Mouse (Mus musculus) liver, postnatal 0 days (tissue): ENCODE measurements around the gene Ptdss2. TPM values are rescaled to one million over a fixed set of nuclear protein-coding genes. Genes with fewer than 3 reads are reported as not detected.
A peak's percentile ranks its signal among the peaks of the same experiment; 100 is the strongest.

ENCODE experiments used
- ATAC-seq: fragments of 200-750 bp; cut with Nextera tagmentation; 2 replicates; pipeline ENCODE4 v1.8.0; 2017; ENCODE audit warnings: mild to moderate bottlenecking, moderate library complexity
- DNase-seq: peaks from one replicate; pipeline ENCODE4 v3.0.0-alpha.2; 2016
- H3K27ac ChIP-seq: fragments of 300-500 bp; sonication (generic); 2 replicates; pipeline ENCODE4 v1.5.1; 2014; ENCODE audit warnings: antibody characterized with exemption, moderate library complexity, mild to moderate bottlenecking, low read depth
- H3K27me3 ChIP-seq: fragments of 300-500 bp; sonication (generic); 2 replicates; pipeline ENCODE4 v1.6.1; 2014; ENCODE audit warnings: low read length, control low read depth, mixed read lengths; ENCODE audit not compliant: insufficient read depth
- H3K36me3 ChIP-seq: fragments of 300-500 bp; sonication (generic); replicated peaks from 2 replicates; pipeline ENCODE4 v1.6.1; 2014; ENCODE audit warnings: mild to moderate bottlenecking, control low read depth, low read length, moderate library complexity, mixed read lengths; ENCODE audit not compliant: insufficient read depth
- H3K4me1 ChIP-seq: fragments of 300-500 bp; sonication (generic); 2 replicates; pipeline ENCODE4 v1.6.1; 2014; ENCODE audit warnings: antibody characterized with exemption, mild to moderate bottlenecking, control low read depth; ENCODE audit not compliant: insufficient read depth
- H3K4me2 ChIP-seq: fragments of 300-500 bp; sonication (generic); 2 replicates; pipeline ENCODE4 v1.6.1; 2014; ENCODE audit warnings: low read depth, mild to moderate bottlenecking, low read length, moderate library complexity, mixed read lengths
- H3K4me3 ChIP-seq: fragments of 300-500 bp; sonication (generic); 2 replicates; pipeline ENCODE4 v1.5.1; 2014; ENCODE audit warnings: low read depth, low read length
- H3K9ac ChIP-seq: fragments of 300-500 bp; sonication (generic); replicated peaks from 2 replicates; pipeline ENCODE4 v1.6.1; 2014; ENCODE audit warnings: mild to moderate bottlenecking, moderate library complexity
- H3K9me3 ChIP-seq: fragments of 300-500 bp; sonication (generic); 2 replicates; pipeline ENCODE4 v1.6.1; 2016; ENCODE audit warnings: mild to moderate bottlenecking, control low read depth, low read length, mixed read lengths
- CTCF ChIP-seq: sonication (generic); IDR thresholded peaks from 2 replicates; pipeline ENCODE4 v1.5.1; 2016; ENCODE audit warnings: antibody characterized with exemption, low read depth
- EP300 ChIP-seq: IDR thresholded peaks from 2 replicates; pipeline ENCODE4 v1.6.1; 2016; ENCODE audit warnings: antibody characterized with exemption, low read depth, mild to moderate bottlenecking
- WGBS: fragments of 180-500 bp; shearing (Covaris S2); extraction: QIAGEN DNeasy Blood & Tissue Kit; methylation state at CpG from one replicate; pipeline ENCODE4 v1.1.7; 2014; ENCODE audit not compliant: insufficient replicate concordance; 5-methylcytosine and 5-hydroxymethylcytosine counted together
- polyA plus RNA-seq: library from polyadenylated mRNA; unstranded; fragments of >200 nt; fragmentation: Nextera tagmentation; extraction: Ambion mirVana; gene quantifications from 2 replicates; pipeline ENCODE4 v1.2.1, GENCODE M21; 2015

The Ptdss2 gene
- 57.9 and 71.0 TPM in 2 replicates for polyA plus RNA-seq

DNA sequence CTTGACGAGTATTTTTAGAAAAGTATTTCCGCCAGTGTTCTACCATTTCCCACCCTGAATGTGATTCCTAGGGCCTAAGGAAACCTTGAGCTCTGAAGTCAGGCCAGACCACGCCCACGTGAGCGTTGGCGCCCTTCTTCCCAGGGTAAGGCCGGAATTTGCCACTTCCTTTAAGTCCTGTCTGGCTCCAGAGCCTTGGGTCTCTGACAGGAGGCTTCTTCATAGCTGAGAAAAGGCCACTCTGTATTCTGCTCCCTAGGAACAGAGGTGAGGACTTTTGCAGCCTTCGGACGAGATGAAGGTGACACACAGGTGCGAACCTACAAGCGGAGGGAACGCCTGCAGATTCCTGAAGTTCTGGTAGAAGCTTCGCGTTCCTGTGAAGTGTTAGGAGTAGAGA, at the start of gene Ptdss2:
Ptdss2 (plus strand) TSS at position 138 of the 400 bp plus-strand sequence.
- Histone ChIP-seq H3K9me3 (no peaks in the 10 kb centered on the region), H3K36me3 (no peaks in the 10 kb centered on the region), H3K27me3 (no peaks in the 10 kb centered on the region), H3K4me1 (peaks cover 30% of the 10 kb centered on the region), H3K9ac (peak within 1 kb of the TSS; percentile 79), H3K4me2 (peak within 1 kb of the TSS; percentile 94), H3K27ac (peak within 1 kb of the TSS; percentile 92), H3K4me3 (peak within 1 kb of the TSS; percentile 79)
- TF ChIP-seq CTCF, result no peak
- DNase-seq, result no peak
- no peak for ATAC-seq
- 37% methylated on average over 14 of the region's 14 CpGs for WGBS

DNA sequence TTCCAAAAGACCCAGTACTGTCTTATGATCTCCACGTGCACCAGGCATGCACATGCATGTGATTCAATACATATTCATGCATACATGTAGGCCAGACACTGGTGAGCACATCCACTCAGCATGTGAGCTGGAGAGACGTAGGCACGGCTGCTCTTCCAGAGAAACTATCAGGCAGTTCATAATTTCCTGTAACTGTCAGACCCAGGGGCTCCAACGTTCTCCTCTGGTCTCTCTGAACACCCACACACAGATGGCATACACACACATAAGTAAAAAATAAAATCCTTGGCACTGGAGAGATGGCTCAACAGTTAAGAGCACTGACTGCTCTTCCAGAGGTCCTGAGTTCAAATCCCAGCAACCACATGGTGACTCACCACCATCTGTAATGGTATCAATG, 48.4 kb upstream of the Ptdss2 start:
- TF ChIP-seq CTCF (no peak), EP300 (no peak)
- H3K27me3 ChIP-seq, result peaks cover 26% of the 10 kb centered on the region
- WGBS, result 56% methylated on average over 4 of the region's 4 CpGs
- no peak overlapping the region for H3K4me3 ChIP-seq
- H3K36me3 ChIP-seq, result no peaks in the 10 kb centered on the region
- no peaks in the 10 kb centered on the region for H3K9me3 ChIP-seq
- no peak for ATAC-seq
- H3K4me2 ChIP-seq, result no peak overlapping the region
- peaks cover 4% of the 10 kb centered on the region; the same call in 1 of the 2 replicates for H3K4me1 ChIP-seq
- H3K27ac ChIP-seq, result no peak overlapping the region
- H3K9ac ChIP-seq, result no peak overlapping the region
- no peak for DNase-seq

DNA sequence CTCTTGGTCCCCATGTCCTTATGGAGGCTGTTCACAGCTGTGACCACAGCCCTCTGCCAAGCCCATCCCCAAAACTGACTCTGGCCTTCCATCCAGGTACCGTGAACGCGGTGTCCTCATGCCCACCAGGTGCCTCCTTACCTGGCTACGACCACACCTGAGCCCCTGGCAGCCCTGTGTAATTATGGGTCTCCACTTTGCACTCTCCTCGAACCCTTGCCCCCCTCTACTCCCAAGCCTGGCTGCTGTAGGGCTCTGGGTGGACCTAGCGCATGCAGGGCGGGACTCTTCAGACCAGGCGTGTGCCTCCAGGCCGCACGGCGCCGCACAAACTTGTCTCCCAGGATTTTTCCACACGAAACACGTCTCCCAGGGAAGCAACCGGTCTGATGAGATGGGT, 44.3 kb upstream of the Ptdss2 start, which contains the start of gene Pkp3:
Pkp3 (plus strand) TSS at position 378 of the 400 bp plus-strand sequence.
- Histone ChIP-seq H3K4me1 (no peaks in the 10 kb centered on the region), H3K4me2 (no peak within 1 kb of the TSS), H3K27ac (no peak within 1 kb of the TSS), H3K36me3 (no peaks in the 10 kb centered on the region), H3K4me3 (no peak within 1 kb of the TSS), H3K9me3 (no peaks in the 10 kb centered on the region), H3K27me3 (0 out of 2 replicates have a peak, but pooled peaks cover 7% of the 10 kb centered on the region), H3K9ac (no peak within 1 kb of the TSS)
- ATAC-seq (no peak), DNase-seq (no peak)
- TF ChIP-seq EP300 (no peak), CTCF (no peak)
- WGBS, result 86% methylated on average over 15 of the region's 15 CpGs

DNA sequence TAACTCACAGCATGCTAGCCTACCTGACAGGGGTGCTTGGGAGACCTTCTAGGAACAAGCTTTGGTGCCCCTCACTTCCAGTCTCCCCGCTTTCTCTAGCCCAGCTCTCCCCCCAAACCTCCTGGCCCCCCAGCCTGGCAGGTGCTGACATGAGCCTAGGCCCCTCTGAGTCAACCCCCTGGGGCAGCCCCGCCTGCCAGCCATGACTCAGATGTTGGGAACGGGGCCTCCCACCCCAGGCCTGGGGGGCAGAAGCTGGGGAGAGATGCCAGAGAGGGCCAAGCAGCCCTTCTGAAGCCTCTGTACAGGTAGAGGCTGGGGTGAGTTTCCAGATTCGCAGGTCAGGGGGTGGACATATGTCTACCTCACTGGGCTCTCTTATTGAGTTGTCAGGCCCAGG, 43.3 kb upstream of the Ptdss2 start:
- H3K36me3 ChIP-seq, result no peaks in the 10 kb centered on the region
- H3K9ac ChIP-seq, result no peak overlapping the region

DNA sequence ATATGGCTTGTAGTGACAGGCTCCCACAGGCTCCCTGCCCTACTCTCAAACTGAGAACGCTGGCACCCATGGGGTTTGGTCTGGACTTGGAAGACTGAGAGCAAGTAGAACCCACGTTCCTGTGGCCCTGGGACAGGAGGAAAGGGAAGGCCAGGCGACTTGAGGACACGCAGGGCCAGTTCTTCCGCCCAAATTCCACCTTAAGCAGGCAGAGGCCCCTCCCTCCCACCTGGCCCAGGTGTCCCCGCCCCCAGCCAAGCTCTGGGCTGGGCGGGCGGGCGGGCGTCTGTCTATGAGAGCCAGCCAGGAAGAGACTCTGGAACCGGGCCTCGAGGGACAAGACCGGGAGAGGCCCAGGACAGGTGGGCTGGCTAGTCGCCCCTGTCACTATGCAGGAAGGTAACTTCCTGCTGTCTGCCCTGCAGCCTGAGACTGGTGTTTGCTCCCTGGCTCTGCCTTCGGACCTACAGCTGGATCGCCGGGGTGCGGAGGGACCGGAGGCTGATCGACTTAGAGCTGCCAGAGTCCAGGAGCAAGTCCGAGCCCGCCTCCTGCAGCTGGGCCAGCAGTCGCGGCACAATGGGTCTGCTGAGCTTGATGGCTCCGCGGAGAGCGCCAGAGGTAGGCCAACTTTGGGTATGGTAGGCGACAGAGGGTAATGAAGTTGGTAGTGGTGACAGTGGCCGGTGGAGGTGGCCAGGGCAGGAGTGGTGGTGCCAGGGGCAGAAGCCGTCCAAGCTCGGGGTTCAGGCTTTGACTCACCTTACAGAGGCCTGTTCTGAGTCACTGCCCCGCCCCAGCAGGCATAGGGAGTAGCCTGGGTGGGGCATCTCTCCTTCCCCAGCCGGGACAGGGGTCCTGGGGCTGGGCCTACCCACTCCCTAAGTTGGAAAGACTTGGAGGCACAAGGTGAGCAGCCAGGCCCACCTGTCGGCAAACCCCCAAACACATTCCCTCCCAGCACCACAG, 42.4 kb upstream of the Ptdss2 start:
- Histone ChIP-seq H3K9ac (no peak overlapping the region), H3K36me3 (no peaks in the 10 kb centered on the region), H3K9me3 (no peaks in the 10 kb centered on the region), H3K4me1 (no peaks in the 10 kb centered on the region), H3K27ac (no peak overlapping the region), H3K4me2 (0 out of 2 replicates have a peak overlapping the region, but pooled peaks have one; percentile 10), H3K4me3 (no peak overlapping the region), H3K27me3 (0 out of 2 replicates have a peak, but pooled peaks cover 7% of the 10 kb centered on the region)
- ATAC-seq, result no peak
- 40% methylated on average over 34 of the region's 34 CpGs for WGBS
- no peak for DNase-seq
- TF ChIP-seq EP300 (no peak), CTCF (no peak)

More for the DNA sequence above, 43.3 kb upstream of the Ptdss2 start:
- ATAC-seq (no peak), DNase-seq (no peak)
- no peak for TF ChIP-seq EP300
- TF ChIP-seq CTCF, result no peak
- Histone ChIP-seq H3K27ac (no peak overlapping the region), H3K4me2 (no peak overlapping the region), H3K27me3 (0 out of 2 replicates have a peak, but pooled peaks cover 7% of the 10 kb centered on the region), H3K4me1 (no peaks in the 10 kb centered on the region), H3K4me3 (no peak overlapping the region), H3K9me3 (no peaks in the 10 kb centered on the region)
- 75% methylated on average over 4 of the region's 4 CpGs for WGBS

DNA sequence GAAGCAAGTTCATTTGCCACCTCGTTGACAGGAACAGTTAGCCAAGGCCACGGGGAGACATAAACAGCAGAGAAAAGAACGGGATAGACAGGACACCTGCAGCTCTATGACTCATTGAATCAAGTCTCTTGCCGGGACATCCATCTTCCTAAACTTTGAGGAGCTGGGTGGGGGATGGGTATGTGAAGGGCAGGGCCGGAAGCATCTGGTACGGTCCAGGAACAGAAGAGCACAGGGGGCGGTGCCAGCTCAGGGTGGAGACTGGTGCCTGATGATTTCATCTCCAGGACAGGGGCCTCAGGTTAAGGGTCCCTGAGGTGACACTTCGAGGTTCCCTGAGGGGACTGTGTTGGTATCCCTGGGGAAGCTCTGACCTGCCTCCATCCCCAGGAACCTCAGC, 34.3 kb upstream of the Ptdss2 start:
- no peak for ATAC-seq
- DNase-seq, result no peak
- no peaks in the 10 kb centered on the region for H3K9me3 ChIP-seq
- TF ChIP-seq CTCF (no peak), EP300 (no peak)
- no peak overlapping the region for H3K9ac ChIP-seq
- 23% methylated on average over 8 of the region's 8 CpGs for WGBS
- H3K27ac ChIP-seq, result no peak overlapping the region
- H3K27me3 ChIP-seq, result peaks cover 14% of the 10 kb centered on the region
- peaks cover 10% of the 10 kb centered on the region; the same call in 1 of the 2 replicates for H3K4me1 ChIP-seq
- peak overlapping the region; percentile 39 for H3K4me2 ChIP-seq
- H3K4me3 ChIP-seq, result no peak overlapping the region
- H3K36me3 ChIP-seq, result peaks cover 6% of the 10 kb centered on the region; the same call in 1 of the 2 replicates
